Mouse (Mus musculus) skeletal muscle tissue, postnatal 0 days (tissue): ENCODE measurements around the gene Lamp2. TPM values are rescaled to one million over a fixed set of nuclear protein-coding genes. Genes with fewer than 3 reads are reported as not detected.

Experiments
- polyA plus RNA-seq: library from polyadenylated mRNA; unstranded; fragments of >200 nt; fragmentation: Nextera tagmentation; extraction: Ambion mirVana; gene quantifications from 2 replicates; pipeline ENCODE4 v1.2.1, GENCODE M21; 2015

Lamp2 gene
- 91.8 and 102 TPM in 2 replicates for polyA plus RNA-seq

DNA sequence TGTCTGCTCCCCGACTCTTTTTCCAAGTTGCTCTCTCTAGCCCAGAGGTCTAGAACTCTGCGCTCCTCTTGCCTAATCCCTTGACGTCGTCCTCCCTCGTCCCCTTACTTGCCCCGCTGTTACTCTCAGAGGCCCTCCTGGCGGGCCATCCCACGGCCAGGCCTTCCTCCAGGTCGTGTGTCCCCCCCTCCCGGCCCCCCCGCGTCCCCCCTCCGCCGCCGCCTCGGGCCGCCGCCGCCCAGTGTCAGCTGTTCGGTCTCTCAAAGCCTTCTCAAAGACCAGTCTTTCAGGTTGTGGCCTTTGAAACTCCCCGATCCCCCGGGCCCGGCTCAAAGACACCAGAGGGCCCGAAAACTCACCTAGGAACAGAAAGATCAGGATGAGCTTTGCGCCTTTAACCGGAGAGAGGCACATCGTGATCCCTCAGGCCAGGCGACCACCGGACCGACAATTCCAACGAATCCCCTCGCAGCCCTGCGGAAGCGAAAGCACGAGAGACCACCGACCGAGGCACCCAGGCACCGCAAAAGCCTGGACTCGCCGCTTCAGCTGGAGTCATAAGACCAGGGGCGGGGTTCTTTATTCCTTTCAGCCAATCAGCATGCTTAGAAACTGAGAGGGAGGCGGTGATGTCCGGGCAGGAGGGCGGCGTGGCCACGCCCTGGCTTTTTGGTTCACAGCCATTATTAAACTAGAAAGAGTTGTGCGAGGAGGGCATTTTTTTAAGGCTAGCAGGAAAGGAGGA lies at the start of gene Lamp2:
TSS of gene Lamp2 (minus strand) at position 565 of the 745 bp plus-strand sequence.

Other genes starting within 250 kb of the Lamp2 start
- gene Tmem255a, start 204.0 kb downstream of the Lamp2 start, polyA plus RNA-seq, result 31.2 and 34.4 TPM in 2 replicates
- gene Atp1b4, start 140.3 kb downstream of the Lamp2 start, polyA plus RNA-seq, result 504 and 527 TPM in 2 replicates
- gene Cul4b, start 119.7 kb upstream of the Lamp2 start, polyA plus RNA-seq, result 9.4 and 10.1 TPM in 2 replicates
- gene Mcts1, start 144.1 kb upstream of the Lamp2 start, polyA plus RNA-seq, result 75.3 and 86.2 TPM in 2 replicates
- 23.3 and 24.9 TPM in 2 replicates for gene C1galt1c1, start 178.6 kb upstream of the Lamp2 start, polyA plus RNA-seq